Mouse (Mus musculus): ENCODE measurements around the gene Msl1. TPM values are rescaled to one million over a fixed set of nuclear protein-coding genes. Genes with fewer than 3 reads are reported as not detected.

Msl1 gene
- total RNA-seq, 2 experiments from 2014 or later: 169 to 193 TPM

- peak; percentile 62 to 63 for DNase-seq (ENCODE audit: low spot score in 2 of 2)
- intact Hi-C loops (cut with DNase I): loop anchor here (5.0 kb wide), 1 partner anchor 46 kb away; no protein-coding TSS in a partner anchor
Measured at GRCm38 (mm10) chr11:98762756-98763501, 32.4 kb upstream of the Msl1 start.

- no peak for DNase-seq (ENCODE audit: low spot score in 2 of 2)
- intact Hi-C loops (cut with DNase I): loop anchor here (5.0 kb wide), 1 partner anchor 46 kb away; no protein-coding TSS in a partner anchor
Measured at GRCm38 (mm10) chr11:98763502-98763861, 31.8 kb upstream of the Msl1 start.

- DNase-seq (ENCODE audit: low spot score in 2 of 2): no peak
- intact Hi-C loops (cut with DNase I): loop anchor here (5.0 kb wide), 1 partner anchor 47 kb away; no protein-coding TSS in a partner anchor
Measured at GRCm38 (mm10) chr11:98764091-98764490, 31.2 kb upstream of the Msl1 start.

- intact Hi-C loops (cut with DNase I): loop anchor here (5.0 kb wide), 1 partner anchor 47 kb away; no protein-coding TSS in a partner anchor
- no peak for DNase-seq (ENCODE audit: low spot score in 2 of 2)
Measured at GRCm38 (mm10) chr11:98764746-98765145, 30.6 kb upstream of the Msl1 start.

- no peak for DNase-seq (ENCODE audit: low spot score in 2 of 2)
- intact Hi-C loops (cut with DNase I): no loop called here
Measured at GRCm38 (mm10) chr11:98765421-98766309, 29.7 kb upstream of the Msl1 start.

GRCm38 (mm10) chr11:98766346-98766745 is 29.0 kb upstream of the Msl1 start:
- DNase-seq (ENCODE audit: low spot score in 2 of 2): peak in 1 of 2 experiments; percentile 13
- intact Hi-C loops (cut with DNase I): no loop called here

- DNase-seq (ENCODE audit: low spot score in 2 of 2): peak in 1 of 2 experiments; percentile 7
- intact Hi-C loops (cut with DNase I): no loop called here
Measured at GRCm38 (mm10) chr11:98766816-98767215, 28.5 kb upstream of the Msl1 start.

- intact Hi-C loops (cut with DNase I): no loop called here
- DNase-seq (ENCODE audit: low spot score in 2 of 2): peak; percentile 50 to 53
Measured at GRCm38 (mm10) chr11:98767276-98767675, 28.0 kb upstream of the Msl1 start.

GRCm38 (mm10) chr11:98767713-98768112 is 27.6 kb upstream of the Msl1 start:
- intact Hi-C loops (cut with DNase I): no loop called here
- peak in 1 of 2 experiments; percentile 26 for DNase-seq (ENCODE audit: low spot score in 2 of 2)

- DNase-seq (ENCODE audit: low spot score in 2 of 2): peak; percentile 58 to 67
- intact Hi-C loops (cut with DNase I): no loop called here
Measured at GRCm38 (mm10) chr11:98768127-98769006, 26.9 kb upstream of the Msl1 start.

GRCm38 (mm10) chr11:98769007-98769954 is 26.0 kb upstream of the Msl1 start:
- no peak for DNase-seq (ENCODE audit: low spot score in 2 of 2)
- intact Hi-C loops (cut with DNase I): no loop called here

- intact Hi-C loops (cut with DNase I): no loop called here
- DNase-seq (ENCODE audit: low spot score in 2 of 2): peak; percentile 80 to 83
Measured at GRCm38 (mm10) chr11:98770096-98770975, 25.0 kb upstream of the Msl1 start.

GRCm38 (mm10) chr11:98771131-98771530 is 24.2 kb upstream of the Msl1 start:
- peak in 1 of 2 experiments; percentile 31 for DNase-seq (ENCODE audit: low spot score in 2 of 2)
- intact Hi-C loops (cut with DNase I): no loop called here

- intact Hi-C loops (cut with DNase I): no loop called here
- peak in 1 of 2 experiments; percentile 32 for DNase-seq (ENCODE audit: low spot score in 2 of 2)
Measured at GRCm38 (mm10) chr11:98771844-98772525, 23.3 kb upstream of the Msl1 start.

GRCm38 (mm10) chr11:98772667-98773171 is 22.6 kb upstream of the Msl1 start:
- intact Hi-C loops (cut with DNase I): no loop called here
- peak; percentile 44 to 48 for DNase-seq (ENCODE audit: low spot score in 2 of 2)

- intact Hi-C loops (cut with DNase I): loop anchor here (1.0 kb wide), 1 partner anchor 10 kb away; no protein-coding TSS in a partner anchor
- DNase-seq (ENCODE audit: low spot score in 2 of 2): peak; percentile 99 to 100
Measured at GRCm38 (mm10) chr11:98773635-98774295, 21.6 kb upstream of the Msl1 start.
